Mouse (Mus musculus) liver, postnatal 0 days (tissue): ENCODE measurements around the gene Defb23. TPM values are rescaled to one million over a fixed set of nuclear protein-coding genes. Genes with fewer than 3 reads are reported as not detected.
A peak's percentile ranks its signal among the peaks of the same experiment; 100 is the strongest.

Source experiments
- ATAC-seq: fragments of 200-750 bp; cut with Nextera tagmentation; 2 replicates; pipeline ENCODE4 v1.8.0; 2017; ENCODE audit warnings: mild to moderate bottlenecking, moderate library complexity
- DNase-seq: peaks from one replicate; pipeline ENCODE4 v3.0.0-alpha.2; 2016
- H3K27ac ChIP-seq: fragments of 300-500 bp; sonication (generic); 2 replicates; pipeline ENCODE4 v1.5.1; 2014; ENCODE audit warnings: antibody characterized with exemption, moderate library complexity, mild to moderate bottlenecking, low read depth
- H3K27me3 ChIP-seq: fragments of 300-500 bp; sonication (generic); 2 replicates; pipeline ENCODE4 v1.6.1; 2014; ENCODE audit warnings: low read length, control low read depth, mixed read lengths; ENCODE audit not compliant: insufficient read depth
- H3K36me3 ChIP-seq: fragments of 300-500 bp; sonication (generic); replicated peaks from 2 replicates; pipeline ENCODE4 v1.6.1; 2014; ENCODE audit warnings: mild to moderate bottlenecking, control low read depth, low read length, moderate library complexity, mixed read lengths; ENCODE audit not compliant: insufficient read depth
- H3K4me1 ChIP-seq: fragments of 300-500 bp; sonication (generic); 2 replicates; pipeline ENCODE4 v1.6.1; 2014; ENCODE audit warnings: antibody characterized with exemption, mild to moderate bottlenecking, control low read depth; ENCODE audit not compliant: insufficient read depth
- H3K4me2 ChIP-seq: fragments of 300-500 bp; sonication (generic); 2 replicates; pipeline ENCODE4 v1.6.1; 2014; ENCODE audit warnings: low read depth, mild to moderate bottlenecking, low read length, moderate library complexity, mixed read lengths
- H3K4me3 ChIP-seq: fragments of 300-500 bp; sonication (generic); 2 replicates; pipeline ENCODE4 v1.5.1; 2014; ENCODE audit warnings: low read depth, low read length
- H3K9ac ChIP-seq: fragments of 300-500 bp; sonication (generic); replicated peaks from 2 replicates; pipeline ENCODE4 v1.6.1; 2014; ENCODE audit warnings: mild to moderate bottlenecking, moderate library complexity
- H3K9me3 ChIP-seq: fragments of 300-500 bp; sonication (generic); 2 replicates; pipeline ENCODE4 v1.6.1; 2016; ENCODE audit warnings: mild to moderate bottlenecking, control low read depth, low read length, mixed read lengths
- CTCF ChIP-seq: sonication (generic); IDR thresholded peaks from 2 replicates; pipeline ENCODE4 v1.5.1; 2016; ENCODE audit warnings: antibody characterized with exemption, low read depth
- EP300 ChIP-seq: IDR thresholded peaks from 2 replicates; pipeline ENCODE4 v1.6.1; 2016; ENCODE audit warnings: antibody characterized with exemption, low read depth, mild to moderate bottlenecking
- WGBS: fragments of 180-500 bp; shearing (Covaris S2); extraction: QIAGEN DNeasy Blood & Tissue Kit; methylation state at CpG from one replicate; pipeline ENCODE4 v1.1.7; 2014; ENCODE audit not compliant: insufficient replicate concordance; 5-methylcytosine and 5-hydroxymethylcytosine counted together
- polyA plus RNA-seq: library from polyadenylated mRNA; unstranded; fragments of >200 nt; fragmentation: Nextera tagmentation; extraction: Ambion mirVana; gene quantifications from 2 replicates; pipeline ENCODE4 v1.2.1, GENCODE M21; 2015

The Defb23 gene
- polyA plus RNA-seq, 1 experiment from 2014 or later, result not detected

GRCm38 (mm10) chr2:152470973-152471372 lies 6.6 kb upstream of the Defb23 start:
- H3K27ac ChIP-seq, result no peak overlapping the region
- H3K4me1 ChIP-seq, result no peaks in the 10 kb centered on the region
- TF ChIP-seq CTCF, result peak; percentile 75
- TF ChIP-seq EP300, result no peak
- no peaks in the 10 kb centered on the region for H3K9me3 ChIP-seq
- no peaks in the 10 kb centered on the region for H3K36me3 ChIP-seq
- no peak overlapping the region for H3K4me2 ChIP-seq
- WGBS, result 25% methylated on average over 7 of the region's 7 CpGs
- DNase-seq, result peak; percentile 28
- no peak overlapping the region for H3K4me3 ChIP-seq
- no peaks in the 10 kb centered on the region for H3K27me3 ChIP-seq
- ATAC-seq, result no peak
- no peak overlapping the region for H3K9ac ChIP-seq

DNA sequence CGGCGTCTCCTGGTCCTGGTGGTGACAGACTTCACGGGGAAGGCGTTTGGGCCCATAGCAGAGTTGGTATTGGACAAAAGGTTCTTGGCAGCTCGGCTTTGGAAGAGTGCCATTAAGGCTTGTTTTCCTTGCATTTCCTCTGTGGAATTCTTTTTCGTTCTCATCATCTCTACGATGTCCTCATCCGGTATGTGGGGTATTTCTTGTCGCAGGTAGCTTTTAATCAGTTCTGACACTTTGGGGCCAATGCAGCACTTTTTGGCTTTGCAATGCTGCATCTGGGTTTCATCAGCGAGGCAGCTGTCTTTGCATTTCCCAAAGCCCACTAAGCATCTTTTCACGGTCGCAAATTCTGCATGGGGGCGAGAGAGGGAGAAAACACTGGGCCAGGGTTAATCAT lies 5.2 kb downstream of the Defb23 start:
- Histone ChIP-seq H3K9ac (no peak overlapping the region), H3K27ac (no peak overlapping the region), H3K4me2 (no peak overlapping the region), H3K4me1 (no peaks in the 10 kb centered on the region), H3K9me3 (no peaks in the 10 kb centered on the region), H3K27me3 (no peaks in the 10 kb centered on the region), H3K36me3 (no peaks in the 10 kb centered on the region), H3K4me3 (no peak overlapping the region)
- TF ChIP-seq EP300 (no peak), CTCF (no peak)
- ATAC-seq, result no peak
- DNase-seq, result no peak
- 65% methylated on average over 13 of the region's 13 CpGs for WGBS

DNA sequence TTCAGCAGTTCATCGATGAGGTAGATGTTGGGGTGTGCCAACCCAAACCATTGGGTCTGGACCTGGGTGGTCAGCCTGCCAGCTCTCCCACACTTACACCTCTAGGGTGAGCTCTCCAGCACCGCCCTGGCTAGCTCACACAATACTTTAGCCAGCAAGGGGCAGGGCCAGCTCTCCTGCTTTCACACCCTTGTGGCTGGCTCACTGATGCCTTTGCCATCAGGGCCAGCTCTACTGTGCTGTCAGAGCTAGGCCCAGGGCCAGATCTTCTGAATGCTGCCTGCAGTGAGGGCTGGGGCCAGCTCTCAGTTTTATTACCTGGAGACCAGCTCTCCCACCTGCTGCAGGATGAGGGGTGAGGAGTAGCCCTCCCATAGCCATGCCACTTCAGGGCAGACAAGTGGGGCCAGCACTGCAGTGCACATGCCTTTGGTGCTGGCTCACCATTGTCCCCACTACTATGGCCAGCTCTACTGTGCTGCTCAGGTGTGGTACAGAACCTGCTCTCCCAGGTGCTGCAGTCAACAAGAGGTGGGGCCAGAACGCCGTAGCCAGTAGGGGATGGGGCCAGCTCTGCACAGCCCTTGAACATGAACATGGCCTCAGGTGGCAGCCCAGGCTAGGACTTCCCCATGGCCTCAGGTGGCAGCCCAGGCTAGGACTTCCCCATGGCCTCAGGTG lies 12.2 kb downstream of the Defb23 start:
- no peak for TF ChIP-seq CTCF
- TF ChIP-seq EP300, result no peak
- no peak overlapping the region for H3K4me2 ChIP-seq
- no peaks in the 10 kb centered on the region for H3K36me3 ChIP-seq
- H3K9me3 ChIP-seq, result no peaks in the 10 kb centered on the region
- no peak overlapping the region for H3K27ac ChIP-seq
- no peak overlapping the region for H3K9ac ChIP-seq
- H3K4me1 ChIP-seq, result no peaks in the 10 kb centered on the region
- ATAC-seq (no peak), DNase-seq (no peak)
- 70% methylated on average over 4 of the region's 4 CpGs for WGBS
- no peak overlapping the region for H3K4me3 ChIP-seq
- H3K27me3 ChIP-seq, result no peaks in the 10 kb centered on the region

GRCm38 (mm10) chr2:152450241-152450640 lies 14.2 kb downstream of the Defb23 start:
- Histone ChIP-seq H3K27me3 (no peaks in the 10 kb centered on the region), H3K4me3 (no peak overlapping the region), H3K9ac (no peak overlapping the region), H3K4me2 (no peak overlapping the region), H3K4me1 (no peaks in the 10 kb centered on the region), H3K36me3 (no peaks in the 10 kb centered on the region), H3K27ac (no peak overlapping the region), H3K9me3 (no peaks in the 10 kb centered on the region)
- no peak for ATAC-seq
- DNase-seq, result peak; percentile 62
- TF ChIP-seq EP300 (no peak), CTCF (peak; percentile 70)
- WGBS, result 5% methylated on average over 5 of the region's 5 CpGs

DNA sequence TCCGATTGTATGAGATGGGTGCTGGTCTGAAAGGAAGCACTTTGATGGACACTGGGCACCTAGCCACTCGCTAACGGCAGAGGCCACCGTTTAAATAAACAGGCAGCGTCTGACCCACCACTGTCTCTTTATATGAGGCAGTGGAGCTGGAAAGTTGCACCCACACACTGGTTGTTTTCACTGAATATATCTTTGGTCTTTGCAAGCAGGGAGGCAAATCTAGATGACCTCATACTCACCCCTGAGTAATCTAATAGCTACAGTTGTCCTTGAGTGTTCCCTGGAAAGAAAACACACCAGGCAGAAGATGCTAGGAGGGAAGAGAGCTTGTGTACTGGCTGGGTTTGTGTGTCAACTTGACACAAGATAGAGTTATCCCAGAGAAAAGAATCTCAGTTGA lies 17.0 kb downstream of the Defb23 start:
- Histone ChIP-seq H3K4me2 (no peak overlapping the region), H3K9me3 (no peaks in the 10 kb centered on the region), H3K27me3 (no peaks in the 10 kb centered on the region), H3K36me3 (no peaks in the 10 kb centered on the region), H3K4me1 (no peaks in the 10 kb centered on the region), H3K4me3 (no peak overlapping the region), H3K27ac (no peak overlapping the region), H3K9ac (no peak overlapping the region)
- TF ChIP-seq EP300 (no peak), CTCF (no peak)
- WGBS, result 46% methylated on average over 5 of the region's 5 CpGs
- no peak for DNase-seq
- no peak for ATAC-seq

DNA sequence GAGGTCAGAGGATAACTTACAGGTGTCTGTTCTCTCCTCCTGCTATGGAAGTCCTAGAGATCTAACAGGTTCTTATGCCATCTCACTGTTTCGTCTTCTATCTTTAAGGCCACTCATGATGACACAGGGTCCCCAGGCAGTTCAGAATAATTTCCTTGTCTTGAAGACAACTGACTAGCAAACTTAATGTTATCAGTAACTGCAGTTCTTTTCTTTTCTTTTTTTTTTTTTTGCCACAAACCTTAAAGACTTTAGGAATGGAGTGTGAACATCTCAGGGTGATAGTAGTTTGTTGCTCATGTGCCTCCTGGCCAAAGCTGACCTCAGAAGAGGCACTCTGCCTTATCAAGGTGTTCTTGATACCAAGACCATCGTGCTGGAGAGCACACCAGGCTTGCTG lies 17.8 kb downstream of the Defb23 start:
- Histone ChIP-seq H3K4me3 (no peak overlapping the region), H3K4me2 (no peak overlapping the region), H3K9me3 (no peaks in the 10 kb centered on the region), H3K4me1 (no peaks in the 10 kb centered on the region), H3K9ac (no peak overlapping the region), H3K27ac (no peak overlapping the region), H3K27me3 (no peaks in the 10 kb centered on the region), H3K36me3 (no peaks in the 10 kb centered on the region)
- no peak for TF ChIP-seq CTCF
- no peak for TF ChIP-seq EP300
- WGBS, result 25% methylated on average over 2 of the region's 2 CpGs
- ATAC-seq, result no peak
- no peak for DNase-seq

GRCm38 (mm10) chr2:152443281-152443680 lies 21.1 kb downstream of the Defb23 start:
- no peak overlapping the region for H3K9ac ChIP-seq
- DNase-seq, result no peak
- WGBS, result 78% methylated on average over 8 of the region's 8 CpGs
- no peak overlapping the region for H3K4me3 ChIP-seq
- no peaks in the 10 kb centered on the region for H3K36me3 ChIP-seq
- no peaks in the 10 kb centered on the region for H3K9me3 ChIP-seq
- H3K27ac ChIP-seq, result no peak overlapping the region
- no peak for ATAC-seq
- H3K27me3 ChIP-seq, result no peaks in the 10 kb centered on the region
- TF ChIP-seq CTCF (no peak), EP300 (no peak)
- no peaks in the 10 kb centered on the region for H3K4me1 ChIP-seq
- no peak overlapping the region for H3K4me2 ChIP-seq
